Comparison of ENCODE assay signal across 27 mouse cellular contexts in genomic region chr14:8158721-8159120, GRCm38 (mm10).
"Had no signal": no experiment of that assay in that cellular context is flagged by ENCODE, and none has a peak within 500 bp of the region (broad histone marks: within the 10 kb centered on the region; RNA-seq: fewer than 3 reads in every experiment).

No protein-coding gene starts in this region.

- DNase-seq: gastrocnemius, postnatal 14 days; gastrocnemius, postnatal 36 days; heart, adult 11 months; heart, adult 2 months; heart, postnatal 10 days; kidney, adult 11 months; kidney, adult 2 months; kidney, adult 9 months; kidney, postnatal 10 days; kidney, postnatal 25 days; kidney, postnatal 4 days; liver; liver, embryonic 13.5 days; liver, postnatal 0 days had no signal

- H3K4me2 ChIP-seq: heart, embryonic 11.5 days; heart, embryonic 13.5 days; heart, embryonic 15.5 days; hindbrain, embryonic 13.5 days; hindbrain, embryonic 15.5 days; limb, embryonic 12.5 days; liver, embryonic 11.5 days; liver, embryonic 13.5 days; liver, embryonic 15.5 days had no signal

- H3K27ac ChIP-seq: heart, adult 2 months; heart, embryonic 13.5 days; heart, embryonic 15.5 days; hindbrain, embryonic 13.5 days; hindbrain, embryonic 15.5 days; hindbrain, postnatal 0 days; layer of hippocampus, adult 2 months; left cerebral cortex, adult 2 months; limb, embryonic 10.5 days; limb, embryonic 12.5 days; liver, embryonic 13.5 days; liver, embryonic 15.5 days had no signal

- H3K9ac ChIP-seq: heart, embryonic 13.5 days; heart, embryonic 15.5 days; hindbrain, embryonic 13.5 days; hindbrain, embryonic 15.5 days; limb, embryonic 12.5 days; liver, embryonic 13.5 days; liver, embryonic 15.5 days; liver, postnatal 0 days had no signal

- H3K27me3 ChIP-seq: heart, embryonic 13.5 days; heart, embryonic 15.5 days; hindbrain, embryonic 13.5 days; hindbrain, embryonic 15.5 days; limb, embryonic 12.5 days; liver, embryonic 13.5 days; liver, embryonic 15.5 days had no signal

- H3K4me1 ChIP-seq: heart, embryonic 13.5 days; heart, embryonic 15.5 days; hindbrain, embryonic 13.5 days; hindbrain, embryonic 15.5 days; limb, embryonic 12.5 days; liver, embryonic 13.5 days; liver, embryonic 15.5 days had no signal

- H3K4me3 ChIP-seq: heart, adult 2 months; heart, embryonic 13.5 days; heart, embryonic 15.5 days; hindbrain, embryonic 13.5 days; hindbrain, embryonic 15.5 days; layer of hippocampus, adult 2 months; left cerebral cortex, adult 2 months; limb, embryonic 10.5 days; limb, embryonic 12.5 days; liver, embryonic 13.5 days; liver, embryonic 15.5 days had no signal

- ATAC-seq: hindbrain, postnatal 0 days; intestine, embryonic 16.5 days; liver, postnatal 0 days had no signal

- H3K9me3 ChIP-seq: heart, embryonic 13.5 days; heart, embryonic 15.5 days; hindbrain, embryonic 13.5 days; hindbrain, embryonic 15.5 days; limb, embryonic 10.5 days; limb, embryonic 12.5 days; liver, embryonic 13.5 days; liver, embryonic 15.5 days had no signal
